Mouse (Mus musculus) heart, adult 11 months (tissue): ENCODE data around the gene Slc24a2.

ENCODE experiments used
- DNase-seq: peaks from one replicate; pipeline ENCODE4 v3.0.0; 2022

Gene Slc24a2

GRCm38 (mm10) chr4:87041412-87041997 lies 188.8 kb downstream of the Slc24a2 start:
- peak; percentile 64 for DNase-seq

- DNase-seq, result peak; percentile 64
Observed at GRCm38 (mm10) chr4:87037592-87037991, 192.7 kb downstream of the Slc24a2 start.

- DNase-seq, result peak; percentile 93
Observed at GRCm38 (mm10) chr4:87036507-87036906, 193.8 kb downstream of the Slc24a2 start.

GRCm38 (mm10) chr4:87035701-87036100 lies 194.6 kb downstream of the Slc24a2 start:
- DNase-seq, result peak; percentile 76

GRCm38 (mm10) chr4:87032632-87033031 lies 197.6 kb downstream of the Slc24a2 start:
- DNase-seq, result no peak

GRCm38 (mm10) chr4:87031076-87031475 lies 199.2 kb downstream of the Slc24a2 start:
- DNase-seq, result peak; percentile 8

GRCm38 (mm10) chr4:87026311-87027151 lies 203.7 kb downstream of the Slc24a2 start:
- peak; percentile 93 for DNase-seq

GRCm38 (mm10) chr4:87024556-87024955 lies 205.7 kb downstream of the Slc24a2 start:
- DNase-seq, result no peak

GRCm38 (mm10) chr4:87021542-87021941 lies 208.7 kb downstream of the Slc24a2 start:
- DNase-seq, result no peak

GRCm38 (mm10) chr4:87019486-87020105 lies 210.7 kb downstream of the Slc24a2 start:
- DNase-seq, result no peak

GRCm38 (mm10) chr4:87018073-87018997 lies 211.9 kb downstream of the Slc24a2 start:
- DNase-seq, result no peak

- DNase-seq, result no peak
Observed at GRCm38 (mm10) chr4:87017464-87017863, 212.8 kb downstream of the Slc24a2 start.

- DNase-seq, result no peak
Observed at GRCm38 (mm10) chr4:87015746-87016145, 214.5 kb downstream of the Slc24a2 start.

- DNase-seq, result no peak
Observed at GRCm38 (mm10) chr4:87013721-87014620, 216.3 kb downstream of the Slc24a2 start.

GRCm38 (mm10) chr4:86992470-86992869 lies 237.8 kb downstream of the Slc24a2 start:
- DNase-seq, result no peak

GRCm38 (mm10) chr4:86989301-86989700 lies 241.0 kb downstream of the Slc24a2 start:
- DNase-seq, result peak; percentile 40

GRCm38 (mm10) chr4:86987846-86988245 lies 242.4 kb downstream of the Slc24a2 start:
- peak; percentile 42 for DNase-seq

- no peak for DNase-seq
Observed at GRCm38 (mm10) chr4:86977272-86977671, 253.0 kb downstream of the Slc24a2 start.

- DNase-seq, result peak; percentile 88
Observed at GRCm38 (mm10) chr4:86957576-86958411, 272.5 kb downstream of the Slc24a2 start.

- DNase-seq, result peak; percentile 75
Observed at GRCm38 (mm10) chr4:86955448-86955847, 274.8 kb downstream of the Slc24a2 start.

- peak; percentile 72 for DNase-seq
Observed at GRCm38 (mm10) chr4:86953519-86953918, 276.8 kb downstream of the Slc24a2 start.
